Mouse (Mus musculus) v-Abl transformed pro-B cells (cell line): Measurements from ENCODE around the gene Fbxw19.
"Not testable (repeated sequence)": the region's sequence is repeated elsewhere in the genome, so short reads cannot be mapped to it uniquely, and the experiment has no call there.

Experiments
- in situ Hi-C, 2 experiments: fragments of 400-800 bp; cut with MboI; formaldehyde crosslinking; loops; one replicate each; pipeline ENCODE4 v1.15.1; 2025; ENCODE audit not compliant: unreplicated experiment in 2 of 2

Fbxw19 gene

DNA sequence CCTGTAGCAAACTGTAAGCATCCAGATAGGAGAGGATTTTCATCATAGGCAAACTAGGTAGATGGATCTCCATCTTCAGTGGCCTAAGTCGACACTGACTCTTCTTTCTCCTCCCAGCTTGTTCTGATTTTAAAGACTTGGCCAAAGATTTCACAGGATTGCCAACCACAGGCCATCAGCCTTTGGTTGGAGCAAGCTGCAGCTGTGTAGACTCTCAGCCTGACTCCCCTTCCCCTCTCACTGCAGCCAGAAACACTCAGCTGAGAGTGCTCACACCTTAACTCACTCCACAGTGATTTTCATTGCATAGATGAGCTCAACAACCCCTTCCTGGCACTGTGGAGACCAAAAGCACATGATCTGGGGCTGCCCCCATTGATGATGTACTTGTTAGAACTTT, at the start of gene Fbxw19:
Fbxw19 (minus strand) TSS at position 101 of the 400 bp plus-strand sequence.
- in situ Hi-C loops = not testable (repeated sequence)

DNA sequence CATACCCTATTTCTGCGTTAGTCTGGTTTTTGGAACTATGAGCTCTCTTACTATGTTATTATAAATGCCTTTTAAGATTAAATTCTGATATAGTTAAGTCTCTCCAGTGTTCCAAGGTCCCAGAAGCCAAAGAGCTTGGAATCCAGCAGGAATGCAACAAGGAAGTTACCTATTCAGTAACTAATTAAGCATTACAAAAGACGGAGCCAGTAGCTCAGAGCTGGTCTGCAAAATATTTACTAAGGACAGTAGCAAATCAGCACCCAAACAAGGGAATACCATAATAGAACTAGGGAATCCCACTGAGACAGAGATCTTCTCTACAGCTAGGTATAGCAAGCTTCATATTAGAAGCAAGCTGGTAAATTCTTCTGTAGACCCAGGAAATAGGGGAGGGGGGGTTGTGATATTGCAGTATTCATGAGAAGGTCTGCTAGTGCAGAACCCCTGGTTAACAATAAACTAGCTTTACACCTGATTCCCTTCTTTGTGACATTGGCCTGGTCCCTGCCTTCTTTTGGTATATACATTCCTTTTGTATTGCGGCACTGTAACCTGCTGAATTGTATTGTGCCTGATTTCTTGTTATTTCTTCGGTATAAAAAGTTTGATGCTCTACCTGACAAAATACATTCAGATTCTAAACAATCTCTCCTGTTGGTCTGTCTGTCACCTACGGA, 27.9 kb upstream of the Fbxw19 start:
- in situ Hi-C loops = no loop called here

- in situ Hi-C loops = no loop called here
Measured at GRCm38 (mm10) chr9:109449040-109449439, 46.6 kb downstream of the Fbxw19 start, which contains the start of gene Fbxw16. TSS of gene Fbxw16 (minus strand) at chr9:109449140.

GRCm38 (mm10) chr9:109432956-109433355, 62.7 kb downstream of the Fbxw19 start:
- in situ Hi-C loops = no loop called here
